Mouse (Mus musculus) limb, embryonic 15.5 days (tissue): ENCODE results near the gene Rnf151. TPM values are rescaled to one million over a fixed set of nuclear protein-coding genes. Genes with fewer than 3 reads are reported as not detected.
"Not testable (repeated sequence)": the region's sequence is repeated elsewhere in the genome, so short reads cannot be mapped to it uniquely, and the experiment has no call there.

Source experiments
- ATAC-seq: fragments of 200-750 bp; cut with Nextera tagmentation; 2 replicates; pipeline ENCODE4 v1.8.0; 2017; ENCODE audit warnings: low read depth, moderate TSS enrichment; ENCODE audit not compliant: insufficient number of reproducible peaks, low FRiP score, low TSS enrichment
- H3K27ac ChIP-seq: fragments of 300-500 bp; sonication (generic); 2 replicates; pipeline ENCODE4 v1.5.1; 2015; ENCODE audit warnings: moderate library complexity, mild to moderate bottlenecking, inconsistent platforms
- H3K27me3 ChIP-seq: fragments of 300-500 bp; sonication (generic); 2 replicates; pipeline ENCODE4 v1.6.1; 2015; ENCODE audit warnings: inconsistent platforms
- H3K36me3 ChIP-seq: fragments of 300-500 bp; sonication (generic); 2 replicates; pipeline ENCODE4 v1.6.1; 2015; ENCODE audit warnings: inconsistent platforms
- H3K4me1 ChIP-seq: fragments of 300-500 bp; sonication (generic); 2 replicates; pipeline ENCODE4 v1.6.1; 2015; ENCODE audit warnings: inconsistent platforms
- H3K4me2 ChIP-seq: fragments of 300-500 bp; sonication (generic); 2 replicates; pipeline ENCODE4 v1.6.1; 2015; ENCODE audit warnings: mild to moderate bottlenecking, inconsistent platforms
- H3K4me3 ChIP-seq: fragments of 300-500 bp; sonication (generic); 2 replicates; pipeline ENCODE4 v1.5.1; 2015; ENCODE audit warnings: mild to moderate bottlenecking, inconsistent platforms
- H3K9ac ChIP-seq: fragments of 300-500 bp; sonication (generic); 2 replicates; pipeline ENCODE4 v1.6.1; 2015; ENCODE audit warnings: inconsistent platforms
- H3K9me3 ChIP-seq: fragments of 300-500 bp; sonication (generic); 2 replicates; pipeline ENCODE4 v1.6.1; 2016; ENCODE audit warnings: inconsistent platforms
- WGBS: fragments of 180-500 bp; shearing (Covaris S2); methylation state at CpG from one replicate; pipeline ENCODE4 v1.1.7; 2015; 5-methylcytosine and 5-hydroxymethylcytosine counted together
- polyA plus RNA-seq: library from polyadenylated mRNA; unstranded; fragments of >200 nt; fragmentation: Nextera tagmentation; extraction: Ambion mirVana; gene quantifications from 2 replicates; pipeline ENCODE4 v1.2.1, GENCODE M21; 2015

The Rnf151 gene
- polyA plus RNA-seq, 1 experiment from 2014 or later = 0.29 TPM

- Histone ChIP-seq H3K27me3 (no peaks in the 10 kb centered on the region), H3K4me1 (0 out of 2 replicates have a peak, but pooled peaks cover 3% of the 10 kb centered on the region), H3K4me2 (no peak overlapping the region), H3K4me3 (no peak overlapping the region), H3K9ac (no peak overlapping the region), H3K9me3 (no peaks in the 10 kb centered on the region), H3K36me3 (no peaks in the 10 kb centered on the region), H3K27ac (no peak overlapping the region)
- 75% methylated on average over 6 of the region's 6 CpGs for WGBS
- no peak for ATAC-seq
Observed at GRCm38 (mm10) chr17:24729067-24729466, 11.2 kb upstream of the Rnf151 start.

DNA sequence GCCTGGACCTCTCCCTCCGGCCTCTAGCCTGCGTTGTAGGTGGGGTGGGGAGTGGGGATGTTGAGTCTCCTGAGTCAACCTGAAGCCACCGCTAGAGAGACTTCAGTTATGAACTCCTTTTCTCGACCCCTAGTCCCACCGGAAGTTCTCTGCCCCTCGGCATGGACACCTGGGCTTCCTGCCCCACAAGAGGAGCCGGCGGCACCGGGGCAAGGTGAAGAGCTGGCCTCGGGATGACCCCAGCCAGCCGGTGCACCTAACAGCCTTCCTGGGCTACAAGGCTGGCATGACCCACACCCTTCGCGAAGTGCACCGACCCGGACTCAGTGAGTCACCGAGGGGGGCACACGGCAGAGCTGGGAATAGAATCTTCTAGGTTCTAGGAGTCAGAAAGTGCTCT, 10.3 kb upstream of the Rnf151 start:
- H3K27ac ChIP-seq = no peak overlapping the region
- ATAC-seq = no peak
- no peaks in the 10 kb centered on the region for H3K27me3 ChIP-seq
- H3K4me1 ChIP-seq = peaks cover 9% of the 10 kb centered on the region
- H3K4me2 ChIP-seq = no peak overlapping the region
- WGBS = 70% methylated on average over 17 of the region's 17 CpGs
- no peak overlapping the region for H3K9ac ChIP-seq
- H3K4me3 ChIP-seq = no peak overlapping the region
- no peaks in the 10 kb centered on the region for H3K36me3 ChIP-seq
- no peaks in the 10 kb centered on the region for H3K9me3 ChIP-seq

- H3K9ac ChIP-seq = no peak within 1 kb of the TSS
- peaks cover 14% of the 10 kb centered on the region for H3K4me1 ChIP-seq
- 65% methylated on average over 2 of the region's 2 CpGs for WGBS
- H3K36me3 ChIP-seq = peaks cover under 1% of the 10 kb centered on the region; the same call in 1 of the 2 replicates
- ATAC-seq = no peak
- no peaks in the 10 kb centered on the region for H3K9me3 ChIP-seq
- no peak within 1 kb of the TSS for H3K4me3 ChIP-seq
- no peak within 1 kb of the TSS for H3K4me2 ChIP-seq
- no peaks in the 10 kb centered on the region for H3K27me3 ChIP-seq
- no peak within 1 kb of the TSS for H3K27ac ChIP-seq
Observed at GRCm38 (mm10) chr17:24727618-24728017, 9.8 kb upstream of the Rnf151 start, which contains the start of gene Rpl3l. Gene Rpl3l (plus strand): TSS chr17:24727820.

- WGBS = 70% methylated on average over 3 of the region's 3 CpGs
- Histone ChIP-seq H3K4me2 (no peak overlapping the region), H3K9ac (no peak overlapping the region), H3K27ac (no peak overlapping the region), H3K4me1 (peaks cover 29% of the 10 kb centered on the region), H3K27me3 (no peaks in the 10 kb centered on the region), H3K36me3 (peaks cover 16% of the 10 kb centered on the region), H3K9me3 (no peaks in the 10 kb centered on the region), H3K4me3 (no peak overlapping the region)
- ATAC-seq = no peak
Observed at GRCm38 (mm10) chr17:24725637-24726390, 8.0 kb upstream of the Rnf151 start.

GRCm38 (mm10) chr17:24724184-24724583, 6.3 kb upstream of the Rnf151 start, which contains the start of gene Ndufb10:
Gene Ndufb10 (minus strand): TSS chr17:24724478.
- peak within 1 kb of the TSS; percentile 78 for H3K9ac ChIP-seq
- H3K4me2 ChIP-seq = peak within 1 kb of the TSS; percentile 84
- H3K27me3 ChIP-seq = no peaks in the 10 kb centered on the region
- under 1% methylated on average over 30 of the region's 30 CpGs for WGBS
- H3K4me1 ChIP-seq = peaks cover 29% of the 10 kb centered on the region
- peaks cover 18% of the 10 kb centered on the region for H3K36me3 ChIP-seq
- peak; percentile 66 for ATAC-seq
- peak within 1 kb of the TSS; percentile 76 for H3K4me3 ChIP-seq
- H3K9me3 ChIP-seq = no peaks in the 10 kb centered on the region
- peak within 1 kb of the TSS; percentile 86 for H3K27ac ChIP-seq

DNA sequence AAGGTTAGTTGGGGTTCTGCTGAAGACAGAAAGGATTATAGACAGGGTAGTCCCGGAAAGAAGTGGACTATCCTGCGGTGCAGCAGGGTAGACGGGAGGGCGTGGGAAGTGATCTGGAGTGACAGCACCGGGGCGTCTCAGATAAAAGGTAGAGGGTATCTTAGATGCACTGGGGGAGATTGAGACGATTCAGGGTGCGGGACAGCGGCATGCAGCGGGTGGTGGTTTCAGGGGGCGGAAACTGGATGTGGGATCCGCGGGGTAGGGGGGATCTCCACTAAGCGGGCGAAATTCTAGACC, 6.0 kb upstream of the Rnf151 start:
- peaks cover 30% of the 10 kb centered on the region for H3K4me1 ChIP-seq
- H3K9ac ChIP-seq = peak overlapping the region; percentile 78
- peak overlapping the region; percentile 84 for H3K4me2 ChIP-seq
- H3K9me3 ChIP-seq = no peaks in the 10 kb centered on the region
- peak overlapping the region; percentile 86 for H3K27ac ChIP-seq
- peak overlapping the region; percentile 76 for H3K4me3 ChIP-seq
- peaks cover 18% of the 10 kb centered on the region for H3K36me3 ChIP-seq
- 0% methylated on average over 15 of the region's 15 CpGs for WGBS
- ATAC-seq = no peak
- no peaks in the 10 kb centered on the region for H3K27me3 ChIP-seq

DNA sequence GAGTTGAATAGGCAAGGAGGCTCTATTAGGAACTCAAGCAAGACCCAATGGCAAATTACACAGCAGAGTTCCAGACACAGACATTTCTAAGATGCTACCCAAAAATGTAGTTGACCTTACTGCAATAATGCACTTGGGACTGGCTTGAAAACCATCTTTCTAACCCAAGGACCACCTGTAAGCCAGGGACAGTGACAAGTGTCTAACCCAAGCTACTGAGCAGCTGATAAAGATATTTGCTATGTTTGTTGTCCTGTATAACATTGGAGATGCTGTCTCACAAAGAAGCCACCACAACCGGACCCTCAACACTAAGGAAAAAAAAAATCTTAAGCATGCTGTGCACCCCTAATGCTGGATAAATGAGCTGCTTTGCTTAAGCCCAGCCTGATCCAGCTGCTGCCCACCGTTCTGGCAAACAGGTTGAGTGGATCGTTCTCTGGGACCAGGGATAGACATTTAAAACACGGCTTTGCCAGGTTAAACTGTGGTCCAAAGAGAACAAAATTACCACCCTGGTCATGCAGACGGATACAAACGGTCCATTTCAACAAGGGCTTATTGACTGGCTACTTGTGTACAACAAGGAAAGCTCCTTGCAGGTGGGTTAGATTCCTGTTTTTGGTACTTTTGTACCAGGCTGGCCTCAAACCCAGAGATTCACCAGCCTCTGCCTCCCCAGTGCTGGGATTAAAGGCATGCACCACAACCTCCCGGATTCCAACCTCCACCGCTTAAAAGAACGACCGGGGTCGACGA, 5.4 kb upstream of the Rnf151 start:
- ATAC-seq = no peak
- peak overlapping the region; percentile 84 for H3K4me2 ChIP-seq
- peak overlapping the region; percentile 76 for H3K4me3 ChIP-seq

GRCm38 (mm10) chr17:24722220-24722924, 4.5 kb upstream of the Rnf151 start:
- Histone ChIP-seq H3K4me3 (peak overlapping the region; percentile 76; the same call in 1 of the 2 replicates), H3K9ac (no peak overlapping the region), H3K27me3 (no peaks in the 10 kb centered on the region), H3K4me1 (peaks cover 32% of the 10 kb centered on the region), H3K4me2 (0 out of 2 replicates have a peak overlapping the region, but pooled peaks have one; percentile 6), H3K9me3 (no peaks in the 10 kb centered on the region), H3K36me3 (peaks cover 26% of the 10 kb centered on the region), H3K27ac (no peak overlapping the region)
- 30% methylated on average over 13 of the region's 13 CpGs for WGBS
- ATAC-seq = no peak

More for the DNA sequence above, 5.4 kb upstream of the Rnf151 start:
- Histone ChIP-seq H3K9me3 (no peaks in the 10 kb centered on the region), H3K27ac (peak overlapping the region; percentile 86), H3K36me3 (peaks cover 18% of the 10 kb centered on the region), H3K9ac (peak overlapping the region; percentile 78), H3K27me3 (no peaks in the 10 kb centered on the region), H3K4me1 (peaks cover 32% of the 10 kb centered on the region)
- 1% methylated on average over 12 of the region's 12 CpGs for WGBS

DNA sequence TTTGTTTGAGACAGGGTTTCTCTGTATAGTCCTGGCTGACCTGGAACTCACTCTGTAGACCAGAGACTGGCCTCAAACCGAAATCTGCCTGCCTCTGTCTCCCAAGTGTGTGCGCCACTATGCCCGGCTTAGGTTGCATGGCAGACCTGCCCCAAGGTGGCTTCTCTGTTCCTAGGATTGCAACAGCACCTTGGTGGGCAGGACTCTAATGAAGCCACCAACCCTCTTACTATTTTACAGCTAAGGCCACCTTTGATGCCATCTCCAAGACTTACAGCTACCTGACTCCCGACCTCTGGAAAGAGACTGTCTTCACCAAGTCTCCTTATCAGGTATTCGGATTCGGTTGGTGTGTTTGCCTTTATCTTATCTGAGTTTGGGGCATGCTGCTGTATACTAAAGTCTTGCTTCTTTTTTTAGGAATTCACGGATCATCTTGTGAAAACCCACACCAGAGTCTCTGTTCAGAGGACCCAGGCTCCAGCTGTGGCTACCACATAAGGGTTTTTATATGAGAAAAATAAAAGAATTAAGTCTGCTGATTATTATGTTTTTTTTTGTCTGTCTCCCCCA, 3.6 kb upstream of the Rnf151 start:
- H3K4me3 ChIP-seq = peak overlapping the region; percentile 75
- H3K4me2 ChIP-seq = peak overlapping the region; percentile 74
- not testable (repeated sequence) for H3K27ac ChIP-seq, ATAC-seq, H3K9me3 ChIP-seq, H3K27me3 ChIP-seq
- H3K36me3 ChIP-seq = peaks cover 34% of the 10 kb centered on the region
- peaks cover 32% of the 10 kb centered on the region for H3K4me1 ChIP-seq
- peak overlapping the region; percentile 31; the same call in 1 of the 2 replicates for H3K9ac ChIP-seq
- WGBS = 65% methylated on average over 7 of the region's 7 CpGs

- Histone ChIP-seq H3K4me3 (peak overlapping the region; percentile 75), H3K36me3 (peaks cover 40% of the 10 kb centered on the region), H3K4me2 (peak overlapping the region; percentile 74), H3K4me1 (peaks cover 32% of the 10 kb centered on the region), H3K27ac (peak overlapping the region; percentile 91; the same call in 1 of the 2 replicates), H3K9ac (peak overlapping the region; percentile 74)
- ATAC-seq, H3K9me3 ChIP-seq, H3K27me3 ChIP-seq: not testable (repeated sequence)
- 1% methylated on average over 11 of the region's 11 CpGs for WGBS
Observed at GRCm38 (mm10) chr17:24720616-24721015, 2.8 kb upstream of the Rnf151 start.

- under 1% methylated on average over 61 of the region's 61 CpGs for WGBS
- peaks cover 32% of the 10 kb centered on the region for H3K4me1 ChIP-seq
- ATAC-seq = peak; percentile 98
- H3K4me2 ChIP-seq = peak overlapping the region; percentile 74
- H3K9me3 ChIP-seq = no peaks in the 10 kb centered on the region
- peak overlapping the region; percentile 93 for H3K9ac ChIP-seq
- H3K27me3 ChIP-seq = no peaks in the 10 kb centered on the region
- H3K27ac ChIP-seq = peak overlapping the region; percentile 91
- H3K4me3 ChIP-seq = peak overlapping the region; percentile 75
- H3K36me3 ChIP-seq = peaks cover 42% of the 10 kb centered on the region
Observed at GRCm38 (mm10) chr17:24719494-24720222, 1.8 kb upstream of the Rnf151 start.
